Comparison of ENCODE assay signal across 9 mouse cellular contexts in genomic region chr5:150114007-150114406, GRCm38 (mm10). TPM values are rescaled to one million over a fixed set of nuclear protein-coding genes. Genes with fewer than 3 reads are reported as not detected.
A peak's percentile ranks its signal among the peaks of the same experiment; 100 is the strongest.
DNase-seq lines count a peak whose midpoint lies in the region; ATAC-seq and TF ChIP-seq lines count a peak whose summit lies in the region.
"Had no signal": no experiment of that assay in that cellular context is flagged by ENCODE, and none has a peak within 500 bp of the region (broad histone marks: within the 10 kb centered on the region; RNA-seq: fewer than 3 reads in every experiment).

No protein-coding gene starts in this region.

- peaks cover 5% of the 10 kb centered on the region for H3K4me1 ChIP-seq in heart, adult 2 months (ENCODE audit: control insufficient read depth, insufficient read depth, low read length)
- peaks cover 19% of the 10 kb centered on the region for H3K4me1 ChIP-seq in liver, postnatal 0 days (ENCODE audit: insufficient read depth)
- peaks cover 22% of the 10 kb centered on the region for H3K4me1 ChIP-seq in forebrain, embryonic 15.5 days

- intact Hi-C loops in heart, adult 2 months (cut with DNase I), result loop anchor here (2.0 kb wide), 1 partner anchor 43 kb away; no protein-coding TSS in a partner anchor

- no peak for DNase-seq in heart, adult 2 months
- no peak for DNase-seq in heart, adult 11 months
- DNase-seq in right cerebral cortex, postnatal 10 days (ENCODE audit: low spot score in 2 of 2), result peak; percentile 50 to 69
- no peak for DNase-seq in right cerebral cortex, postnatal 25 days
- DNase-seq in liver, postnatal 0 days, result peak; percentile 52
- DNase-seq in thymus, postnatal 25 days, result peak; percentile 48
- DNase-seq in kidney, adult 11 months, result no peak

- TF ChIP-seq POLR2A in heart, adult 2 months (IDR thresholded peaks at IDR 0.05; ENCODE audit: insufficient read depth, low read depth, low read length), result no peak

- peak; percentile 68 for TF ChIP-seq CTCF in heart, adult 2 months (IDR thresholded peaks at IDR 0.05)
- TF ChIP-seq CTCF in liver, postnatal 0 days (IDR thresholded peaks at IDR 0.05; ENCODE audit: low read depth), result peak; percentile 74

- no peak overlapping the region for H3K4me2 ChIP-seq in liver, postnatal 0 days (ENCODE audit: low read depth, low read length)
- H3K4me2 ChIP-seq in forebrain, embryonic 15.5 days (replicated peaks), result no peak overlapping the region

- no peak overlapping the region for H3K9ac ChIP-seq in heart, adult 2 months (ENCODE audit: low read depth, low read length)
- no peak overlapping the region for H3K9ac ChIP-seq in liver, postnatal 0 days (replicated peaks)
- no peak overlapping the region for H3K9ac ChIP-seq in forebrain, embryonic 15.5 days (replicated peaks)

- H3K79me2 ChIP-seq in heart, adult 2 months (replicated peaks; ENCODE audit: control insufficient read depth, insufficient read depth, low read length), result no peaks in the 10 kb centered on the region

- WGBS in heart, adult 2 months, result 89% methylated on average over 7 of the region's 7 CpGs
- WGBS in liver, postnatal 0 days (ENCODE audit: insufficient replicate concordance), result 66% methylated on average over 7 of the region's 7 CpGs
- 81% methylated on average over 7 of the region's 7 CpGs for WGBS in forebrain, embryonic 15.5 days

- no peaks in the 10 kb centered on the region for H3K27me3 ChIP-seq in heart, adult 2 months (ENCODE audit: control insufficient read depth, insufficient read depth, low read length)
- H3K27me3 ChIP-seq in liver, postnatal 0 days (ENCODE audit: insufficient read depth, low read length), result no peaks in the 10 kb centered on the region
- no peaks in the 10 kb centered on the region for H3K27me3 ChIP-seq in forebrain, embryonic 15.5 days
- H3K27me3 ChIP-seq: megakaryocyte, embryonic 14.5 days had no signal

- ATAC-seq in liver, postnatal 0 days, result no peak
- no peak for ATAC-seq in forebrain, embryonic 15.5 days (replicated peaks)

- no peaks in the 10 kb centered on the region for H3K36me3 ChIP-seq in heart, adult 2 months (ENCODE audit: control insufficient read depth, insufficient read depth, low read length)
- no peaks in the 10 kb centered on the region for H3K36me3 ChIP-seq in liver, postnatal 0 days (replicated peaks; ENCODE audit: insufficient read depth, low read length)
- H3K36me3 ChIP-seq in forebrain, embryonic 15.5 days, result no peaks in the 10 kb centered on the region

- H3K9me3 ChIP-seq in liver, postnatal 0 days (ENCODE audit: low read length), result peaks cover 5% of the 10 kb centered on the region; the same call in 1 of the 2 replicates
- no peaks in the 10 kb centered on the region for H3K9me3 ChIP-seq in forebrain, embryonic 15.5 days

- no peak overlapping the region for H3K4me3 ChIP-seq in heart, adult 2 months
- H3K4me3 ChIP-seq in liver, postnatal 0 days (ENCODE audit: low read depth, low read length), result no peak overlapping the region
- H3K4me3 ChIP-seq in forebrain, embryonic 15.5 days, result no peak overlapping the region
- H3K4me3 ChIP-seq: megakaryocyte, embryonic 14.5 days had no signal

- TF ChIP-seq EP300 in heart, adult 2 months (IDR thresholded peaks at IDR 0.05; ENCODE audit: insufficient read depth, low read depth, low read length), result no peak
- no peak for TF ChIP-seq EP300 in liver, postnatal 0 days (IDR thresholded peaks at IDR 0.05; ENCODE audit: low read depth)

- H3K27ac ChIP-seq in heart, adult 2 months, result no peak overlapping the region
- no peak overlapping the region for H3K27ac ChIP-seq in liver, postnatal 0 days (ENCODE audit: low read depth)
- no peak overlapping the region for H3K27ac ChIP-seq in forebrain, embryonic 15.5 days (replicated peaks)

RNA-seq across cellular contexts. Expression of gene Fry, which starts 4.4 kb away (rescaled TPM):
- total RNA-seq in heart, adult 2 months (2021), result 100 to 1,000 TPM; 117 to 153 TPM
- 43.8 and 55.9 TPM in 2 replicates for polyA plus RNA-seq in heart, adult 2 months (2012; rRNA removed)
- 2.0 and 3.2 TPM in 2 replicates for polyA plus RNA-seq in liver, postnatal 0 days (2015; fragmentation: Nextera tagmentation; extraction: Ambion mirVana)
- polyA plus RNA-seq in forebrain, embryonic 15.5 days (2015; fragmentation: Nextera tagmentation; extraction: Ambion mirVana), result 35.5 and 36.3 TPM in 2 replicates

Comparison
In these comparisons a context has a peak if more than half of its experiments do, and no peak if none do; other contexts are left out.
1. DNase-seq: peak in right cerebral cortex, postnatal 10 days (2 of 2), liver, postnatal 0 days (single experiment) and thymus, postnatal 25 days (single experiment); none in heart, adult 2 months (0 of 2), heart, adult 11 months (single experiment), right cerebral cortex, postnatal 25 days (single experiment) and kidney, adult 11 months (single experiment).